Mouse (Mus musculus) forebrain, postnatal 0 days (tissue): ENCODE results near the gene Tnk1. TPM values are rescaled to one million over a fixed set of nuclear protein-coding genes. Genes with fewer than 3 reads are reported as not detected.
A peak's percentile ranks its signal among the peaks of the same experiment; 100 is the strongest.

ENCODE experiments used
- ATAC-seq: fragments of 200-750 bp; cut with Nextera tagmentation; 2 replicates; pipeline ENCODE4 v1.8.0; 2017; ENCODE audit warnings: mild to moderate bottlenecking, moderate library complexity
- DNase-seq: peaks from one replicate; pipeline ENCODE4 v3.0.0-alpha.2; 2015
- H3K27ac ChIP-seq: fragments of 300-500 bp; sonication (generic); 2 replicates; pipeline ENCODE4 v1.5.1; 2014; ENCODE audit warnings: low read depth, mild to moderate bottlenecking, antibody characterized with exemption, low read length, moderate library complexity, mixed read lengths
- H3K27me3 ChIP-seq: fragments of 300-500 bp; sonication (generic); 2 replicates; pipeline ENCODE4 v1.6.1; 2014; ENCODE audit warnings: mild to moderate bottlenecking, low read length, mixed read lengths; ENCODE audit not compliant: insufficient read depth
- H3K36me3 ChIP-seq: fragments of 300-500 bp; sonication (generic); 2 replicates; pipeline ENCODE4 v1.6.1; 2014; ENCODE audit warnings: mild to moderate bottlenecking, moderate library complexity; ENCODE audit not compliant: insufficient read depth
- H3K4me1 ChIP-seq: fragments of 300-500 bp; sonication (generic); 2 replicates; pipeline ENCODE4 v1.6.1; 2014; ENCODE audit warnings: antibody characterized with exemption; ENCODE audit not compliant: insufficient read depth
- H3K4me2 ChIP-seq: fragments of 300-500 bp; sonication (generic); 2 replicates; pipeline ENCODE4 v1.6.1; 2014; ENCODE audit warnings: low read depth, mild to moderate bottlenecking, moderate library complexity
- H3K4me3 ChIP-seq: fragments of 300-500 bp; sonication (generic); 2 replicates; pipeline ENCODE4 v1.5.1; 2014; ENCODE audit warnings: low read depth, low read length, mixed read lengths
- H3K9ac ChIP-seq: fragments of 300-500 bp; sonication (generic); 2 replicates; pipeline ENCODE4 v1.6.1; 2014; ENCODE audit warnings: mild to moderate bottlenecking
- H3K9me3 ChIP-seq: fragments of 300-500 bp; sonication (generic); 2 replicates; pipeline ENCODE4 v1.6.1; 2016; ENCODE audit warnings: low read length
- CTCF ChIP-seq: sonication (generic); IDR thresholded peaks from 2 replicates; pipeline ENCODE4 v1.5.1; 2016; ENCODE audit warnings: antibody characterized with exemption, control low read depth, low read depth
- WGBS: fragments of 180-500 bp; shearing (Covaris S2); extraction: QIAGEN DNeasy Blood & Tissue Kit; methylation state at CpG from one replicate; pipeline ENCODE4 v1.1.7; 2014; 5-methylcytosine and 5-hydroxymethylcytosine counted together
- polyA plus RNA-seq: library from polyadenylated mRNA; unstranded; fragments of >200 nt; fragmentation: Nextera tagmentation; extraction: Ambion mirVana; gene quantifications from 2 replicates; pipeline ENCODE4 v1.2.1, GENCODE M21; 2015
- total RNA-seq: library from RNA; depleted of rRNA; stranded (reverse); fragments of >200 nt; gene quantifications from 2 replicates; pipeline ENCODE4 v1.2.3, GENCODE M21; 2014

Tnk1 gene
- total and polyA plus RNA-seq, 2 experiments from 2014 or later: 0.10 TPM; not detected in 1

GRCm38 (mm10) chr11:69816520-69816919 lies 42.0 kb downstream of the Tnk1 start:
- WGBS: 90% methylated on average over 12 of the region's 12 CpGs
- no peak overlapping the region for H3K4me3 ChIP-seq
- no peaks in the 10 kb centered on the region for H3K4me1 ChIP-seq
- no peak for DNase-seq
- ATAC-seq: no peak
- TF ChIP-seq CTCF: no peak
- no peaks in the 10 kb centered on the region for H3K27me3 ChIP-seq
- no peak overlapping the region for H3K9ac ChIP-seq
- no peak overlapping the region for H3K4me2 ChIP-seq
- H3K27ac ChIP-seq: no peak overlapping the region
- no peaks in the 10 kb centered on the region for H3K36me3 ChIP-seq
- H3K9me3 ChIP-seq: no peaks in the 10 kb centered on the region

- Histone ChIP-seq H3K4me1 (no peaks in the 10 kb centered on the region), H3K9me3 (no peaks in the 10 kb centered on the region), H3K36me3 (no peaks in the 10 kb centered on the region), H3K9ac (no peak within 1 kb of the TSS), H3K4me3 (no peak within 1 kb of the TSS), H3K27ac (no peak within 1 kb of the TSS), H3K27me3 (no peaks in the 10 kb centered on the region), H3K4me2 (no peak within 1 kb of the TSS)
- TF ChIP-seq CTCF: no peak
- ATAC-seq (no peak), DNase-seq (no peak)
- 71% methylated on average over 10 of the region's 10 CpGs for WGBS
Measured at GRCm38 (mm10) chr11:69815155-69815554, 43.4 kb downstream of the Tnk1 start, which contains the start of gene Gm39566. TSS of gene Gm39566 (minus strand) at chr11:69815298.

- no peak for TF ChIP-seq CTCF
Measured at GRCm38 (mm10) chr11:69810280-69810679, 48.2 kb downstream of the Tnk1 start.

GRCm38 (mm10) chr11:69807641-69808040 lies 50.9 kb downstream of the Tnk1 start:
- Histone ChIP-seq H3K36me3 (no peaks in the 10 kb centered on the region), H3K4me2 (no peak overlapping the region), H3K27me3 (peaks cover 22% of the 10 kb centered on the region), H3K9ac (no peak overlapping the region), H3K4me3 (no peak overlapping the region), H3K27ac (no peak overlapping the region), H3K9me3 (no peaks in the 10 kb centered on the region), H3K4me1 (peaks cover 18% of the 10 kb centered on the region; the same call in 1 of the 2 replicates)
- DNase-seq (no peak), ATAC-seq (no peak)
- TF ChIP-seq CTCF: no peak
- 91% methylated on average over 2 of the region's 2 CpGs for WGBS

More at GRCm38 (mm10) chr11:69810280-69810679, 48.2 kb downstream of the Tnk1 start:
- Histone ChIP-seq H3K9ac (no peak overlapping the region), H3K9me3 (no peaks in the 10 kb centered on the region), H3K27me3 (peaks cover 11% of the 10 kb centered on the region; the same call in 1 of the 2 replicates), H3K36me3 (no peaks in the 10 kb centered on the region), H3K4me2 (no peak overlapping the region), H3K4me3 (no peak overlapping the region), H3K4me1 (no peaks in the 10 kb centered on the region), H3K27ac (no peak overlapping the region)
- DNase-seq: no peak
- ATAC-seq: no peak

GRCm38 (mm10) chr11:69806378-69806777 lies 52.2 kb downstream of the Tnk1 start:
- Histone ChIP-seq H3K4me3 (no peak overlapping the region), H3K4me1 (peaks cover 18% of the 10 kb centered on the region; the same call in 1 of the 2 replicates), H3K9me3 (no peaks in the 10 kb centered on the region), H3K27ac (no peak overlapping the region), H3K9ac (no peak overlapping the region), H3K27me3 (peaks cover 22% of the 10 kb centered on the region), H3K36me3 (no peaks in the 10 kb centered on the region), H3K4me2 (no peak overlapping the region)
- DNase-seq (no peak), ATAC-seq (no peak)
- WGBS: 86% methylated on average over 4 of the region's 4 CpGs
- TF ChIP-seq CTCF: 0 out of 2 replicates have a peak, but pooled peaks have one; percentile 17

GRCm38 (mm10) chr11:69804972-69805909 lies 53.3 kb downstream of the Tnk1 start, which contains the start of gene Tmem102:
TSS of gene Tmem102 (minus strand) at chr11:69805624.
- Histone ChIP-seq H3K4me2 (peak within 1 kb of the TSS; percentile 97; the same call in 1 of the 2 replicates), H3K9ac (no peak within 1 kb of the TSS)

GRCm38 (mm10) chr11:69804652-69804940 lies 53.9 kb downstream of the Tnk1 start:
- peak overlapping the region; percentile 48; the same call in 1 of the 2 replicates for H3K4me3 ChIP-seq
- no peaks in the 10 kb centered on the region for H3K9me3 ChIP-seq
- peaks cover 18% of the 10 kb centered on the region; the same call in 1 of the 2 replicates for H3K4me1 ChIP-seq
- no peak for TF ChIP-seq CTCF
- 5% methylated on average over 12 of the region's 12 CpGs for WGBS
- no peak overlapping the region for H3K27ac ChIP-seq
- no peaks in the 10 kb centered on the region for H3K36me3 ChIP-seq
- ATAC-seq: no peak
- no peak for DNase-seq
- H3K27me3 ChIP-seq: peaks cover 22% of the 10 kb centered on the region
- no peak overlapping the region for H3K9ac ChIP-seq
- H3K4me2 ChIP-seq: no peak overlapping the region

More at GRCm38 (mm10) chr11:69804972-69805909, 53.3 kb downstream of the Tnk1 start, which contains the start of gene Tmem102:
- Histone ChIP-seq H3K4me1 (peaks cover 18% of the 10 kb centered on the region; the same call in 1 of the 2 replicates), H3K36me3 (no peaks in the 10 kb centered on the region), H3K27me3 (peaks cover 22% of the 10 kb centered on the region), H3K9me3 (no peaks in the 10 kb centered on the region), H3K27ac (no peak within 1 kb of the TSS), H3K4me3 (peak within 1 kb of the TSS; percentile 48; the same call in 1 of the 2 replicates)
- ATAC-seq (no peak), DNase-seq (no peak)
- WGBS: 10% methylated on average over 29 of the region's 29 CpGs
- TF ChIP-seq CTCF: no peak
